Mouse (Mus musculus) CH12.LX (cell line): Measurements from ENCODE around the gene Flt1.

Source experiments
- CTCF ChIP-seq, 2 experiments: IDR thresholded peaks in 1 of 2; conservative IDR thresholded peaks in 1 of 2; 2 replicates each; pipeline ENCODE4 v1.5.1; 2011 to 2012; ENCODE audit warnings: low read depth in 2 of 2, low read length in 2 of 2, improper control_type of control experiment in 1 of 2, inconsistent platforms in 1 of 2, mild to moderate bottlenecking in 1 of 2, moderate library complexity in 1 of 2
- MAX ChIP-seq: IDR thresholded peaks from 2 replicates; pipeline ENCODE4 v1.6.1; 2011; ENCODE audit warnings: low read length, improper control_type of control experiment
- POLR2A ChIP-seq: IDR thresholded peaks from 2 replicates; pipeline ENCODE4 v1.6.1; 2011; ENCODE audit warnings: low read depth, mild to moderate bottlenecking, improper control_type of control experiment, low read length
- ZNF384 ChIP-seq: IDR thresholded peaks from 2 replicates; pipeline ENCODE4 v1.6.1; 2012; ENCODE audit warnings: low read depth, low read length, improper control_type of control experiment, inconsistent platforms

- no peak for TF ChIP-seq CTCF (conservative IDR thresholded peaks at IDR 0.05 in 1 of 2, IDR thresholded peaks at IDR 0.05 in 1 of 2; ENCODE audit: low read depth in 2 of 2, low read length in 2 of 2)
- TF ChIP-seq ZNF384: no peak
- TF ChIP-seq POLR2A: no peak
- no peak for TF ChIP-seq MAX
These were observed 148.8 kb downstream of the Flt1 start for GRCm38 (mm10) chr5:147577003-147577402.
